ENCODE assay signal across 8 mouse cellular contexts in the genomic region with DNA sequence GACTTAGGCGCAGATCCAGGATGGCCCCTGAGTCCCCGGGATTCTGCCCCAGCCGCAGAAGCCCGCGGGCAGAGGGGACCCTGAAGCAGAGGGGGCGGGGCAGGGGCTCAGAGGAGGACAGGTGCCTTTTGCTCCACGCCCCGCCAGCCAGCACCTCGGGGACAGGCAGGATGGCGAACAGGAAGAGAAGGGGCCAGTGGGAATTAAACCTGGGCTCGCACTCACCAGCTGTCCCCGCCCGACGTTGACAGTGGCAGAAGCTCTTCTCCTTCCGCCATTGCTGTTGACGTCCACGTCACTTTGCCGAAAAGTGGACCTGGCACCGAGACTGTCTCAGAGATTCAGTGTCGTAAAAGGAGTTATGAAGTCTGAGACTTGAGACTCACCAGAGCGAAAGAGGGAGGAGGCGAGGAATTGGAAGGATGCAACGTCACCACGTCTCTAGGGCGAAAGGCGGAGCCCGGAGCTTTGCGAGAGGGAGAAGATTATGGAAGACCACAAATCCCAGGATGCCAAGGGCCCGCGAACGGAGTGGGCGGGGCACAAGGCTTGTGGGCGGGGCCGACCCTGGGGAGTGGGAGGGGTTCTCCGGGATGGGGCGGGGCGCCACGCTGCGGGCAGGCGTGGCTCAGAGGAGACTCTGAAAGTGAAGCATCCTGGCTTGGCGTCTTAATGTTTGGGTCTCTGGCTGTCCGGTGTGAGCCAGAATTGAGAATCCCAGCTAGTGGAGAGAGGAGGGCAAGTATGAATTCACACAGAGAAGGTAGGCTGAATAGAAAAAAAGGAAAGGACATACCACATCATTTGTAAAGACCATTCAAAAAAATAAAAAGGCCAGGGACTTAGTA. TPM values are rescaled to one million over a fixed set of nuclear protein-coding genes. Genes with fewer than 3 reads are reported as not detected.
DNase-seq lines count a peak whose midpoint lies in the region; ATAC-seq lines count a peak whose summit lies in the region.

Tbc1d23 (minus strand) TSS at position 416 of the 848 bp plus-strand sequence.

- peak; percentile 97 to 100 for DNase-seq in adrenal gland, adult (ENCODE audit: inconsistent age in 2 of 2, low spot score in 1 of 2)
- peak; percentile 99 for DNase-seq in embryo, embryonic 10.5 days (ENCODE audit: low spot score)
- peak; percentile 97 for DNase-seq in gastrocnemius, postnatal 14 days
- peak; percentile 97 to 98 for DNase-seq in left cerebral cortex, postnatal 10 days (ENCODE audit: extremely low spot score in 1 of 2, low spot score in 2 of 2)
- peak; percentile 96 for DNase-seq in right cerebral cortex, postnatal 25 days
- DNase-seq in urinary bladder, postnatal 4 days (ENCODE audit: low spot score in 2 of 2): peak; percentile 97

- intact Hi-C loops in gastrocnemius, postnatal 14 days (cut with DNase I; ENCODE audit: low total_unique reads): no loop called here
- intact Hi-C loops in left cerebral cortex, postnatal 10 days (cut with DNase I): no loop called here

- peak; percentile 96 for ATAC-seq in inflammation-experienced regulatory T-cells, adult 6 months
- ATAC-seq in megakaryocyte-erythroid progenitor cell, adult 5-6 weeks (replicated peaks; ENCODE audit: low FRiP score, low TSS enrichment, poor library complexity, severe bottlenecking): peak; percentile 99

RNA-seq across cellular contexts. Expression of gene Tbc1d23, which starts in this region (rescaled TPM):
- 10 to 100 TPM; 17.8 to 18.4 TPM for total RNA-seq in gastrocnemius, postnatal 14 days (2021)
- polyA plus RNA-seq in inflammation-experienced regulatory T-cells, adult 6 months (2017; shearing (Covaris generic)): 10 to 100 TPM; 19.6 to 46.0 (median 28.1) TPM
- total RNA-seq in left cerebral cortex, postnatal 10 days (2021): 10 to 100 TPM; 45.8 to 46.8 TPM
- 22.7 and 31.5 TPM in 2 replicates for total RNA-seq in megakaryocyte-erythroid progenitor cell, adult 5-6 weeks (2014; fragmentation: Nextera tagmentation)
- 7.9 and 42.5 TPM in 2 replicates for total RNA-seq in megakaryocyte-erythroid progenitor cell, adult 5-6 weeks (2017)

Comparison
In these comparisons a context has a peak if more than half of its experiments do, and no peak if none do; other contexts are left out.
1. Peak in every context shown above with its lines: DNase-seq and ATAC-seq.